Mouse (Mus musculus): ENCODE data around the gene Rbpjl. TPM values are rescaled to one million over a fixed set of nuclear protein-coding genes. Genes with fewer than 3 reads are reported as not detected.

The Rbpjl gene
- polyA plus RNA-seq, 1 experiment from 2014 or later, result 0.14 TPM

DNA sequence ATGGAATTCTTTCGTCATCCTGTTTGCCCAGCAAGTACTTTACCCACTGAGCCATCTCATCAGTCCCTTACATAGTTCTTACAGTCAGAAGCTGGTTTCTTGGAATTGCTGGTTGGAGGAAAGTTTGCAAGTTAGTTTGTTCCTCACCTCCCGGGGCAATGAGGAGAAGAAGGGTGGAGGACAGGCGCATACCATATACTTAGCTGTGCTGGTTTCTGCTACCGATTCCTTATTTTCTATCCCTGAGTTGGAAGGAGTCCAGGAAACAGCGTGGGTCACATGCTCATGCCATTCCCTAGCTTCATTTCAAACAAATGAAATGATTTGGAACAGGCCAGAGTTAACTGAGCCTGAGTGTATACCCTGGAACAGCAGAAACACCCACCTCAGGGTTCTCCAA is 46.0 kb downstream of the Rbpjl start:
- Histone ChIP-seq H3K27ac (ENCODE audit: low read length) (no peak overlapping the region), H3K4me2 (replicated peaks; ENCODE audit: low read depth, low read length) (no peak overlapping the region), H3K27me3 (ENCODE audit: control insufficient read depth, insufficient read depth, low read length) (no peaks in the 10 kb centered on the region), H3K9me3 (ENCODE audit: control insufficient read depth, low read depth, low read length) (no peaks in the 10 kb centered on the region), H3K4me3 (ENCODE audit: low read depth, low read length) (no peak overlapping the region), H3K36me3 (ENCODE audit: control insufficient read depth, insufficient read depth, low read length) (no peaks in the 10 kb centered on the region), H3K4me1 (ENCODE audit: control insufficient read depth, insufficient read depth, low read length) (no peaks in the 10 kb centered on the region; the same call in 1 of the 2 replicates), H3K9ac (replicated peaks; ENCODE audit: low read depth, low read length) (no peak overlapping the region)
- ATAC-seq (ENCODE audit: insufficient number of reproducible peaks, insufficient read depth, low FRiP score, low read depth), result no peak
- 63% methylated on average over 5 of the region's 5 CpGs for WGBS

DNA sequence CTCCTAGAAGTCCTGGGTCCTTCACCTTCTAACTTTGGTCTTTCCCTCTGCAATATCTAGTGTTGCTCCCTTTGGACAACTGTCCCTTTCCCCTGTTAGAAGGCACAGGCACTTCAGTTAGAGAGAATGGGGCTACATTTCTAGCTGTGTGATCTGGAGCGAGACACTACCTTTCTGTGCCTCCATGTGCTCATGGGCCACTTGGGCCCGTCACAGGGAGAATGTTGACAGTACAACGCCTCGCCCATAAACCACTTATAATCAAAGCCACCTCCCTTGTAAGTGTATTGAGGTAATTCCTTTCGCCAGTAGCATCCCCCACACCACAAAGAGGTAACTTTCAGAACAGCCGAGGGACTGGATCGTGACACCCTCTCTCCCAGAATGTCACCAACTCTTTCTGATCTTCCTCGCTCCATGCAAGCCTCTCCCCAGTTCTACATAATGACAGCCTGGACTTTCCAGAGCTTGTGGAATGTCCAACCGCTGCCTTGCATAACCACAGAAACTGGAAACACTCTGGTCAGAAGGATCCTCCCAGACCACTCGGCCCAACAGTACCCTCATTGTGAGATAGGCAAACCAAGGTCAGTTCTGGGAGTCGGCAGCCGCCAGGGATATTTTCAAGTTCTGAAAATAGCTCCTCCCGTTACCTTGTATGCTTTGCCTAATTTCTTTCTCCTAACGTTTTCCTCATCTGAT is 46.6 kb downstream of the Rbpjl start:
- Histone ChIP-seq H3K27me3 (ENCODE audit: control insufficient read depth, insufficient read depth, low read length) (no peaks in the 10 kb centered on the region), H3K9ac (replicated peaks; ENCODE audit: low read depth, low read length) (no peak overlapping the region), H3K9me3 (ENCODE audit: control insufficient read depth, low read depth, low read length) (no peaks in the 10 kb centered on the region), H3K4me1 (ENCODE audit: control insufficient read depth, insufficient read depth, low read length) (no peaks in the 10 kb centered on the region), H3K27ac (ENCODE audit: low read length) (no peak overlapping the region), H3K4me3 (ENCODE audit: low read depth, low read length) (no peak overlapping the region), H3K4me2 (replicated peaks; ENCODE audit: low read depth, low read length) (no peak overlapping the region), H3K36me3 (ENCODE audit: control insufficient read depth, insufficient read depth, low read length) (no peaks in the 10 kb centered on the region)
- 72% methylated on average over 14 of the region's 14 CpGs for WGBS
- no peak for ATAC-seq (ENCODE audit: insufficient number of reproducible peaks, insufficient read depth, low FRiP score, low read depth)

- ATAC-seq (ENCODE audit: insufficient number of reproducible peaks, insufficient read depth, low FRiP score, low read depth), result no peak
- Histone ChIP-seq H3K27ac (ENCODE audit: low read length) (no peak overlapping the region), H3K4me1 (ENCODE audit: control insufficient read depth, insufficient read depth, low read length) (peaks cover 21% of the 10 kb centered on the region), H3K9ac (replicated peaks; ENCODE audit: low read depth, low read length) (no peak overlapping the region), H3K9me3 (ENCODE audit: control insufficient read depth, low read depth, low read length) (no peaks in the 10 kb centered on the region), H3K36me3 (ENCODE audit: control insufficient read depth, insufficient read depth, low read length) (no peaks in the 10 kb centered on the region), H3K4me3 (ENCODE audit: low read depth, low read length) (no peak overlapping the region), H3K27me3 (ENCODE audit: control insufficient read depth, insufficient read depth, low read length) (no peaks in the 10 kb centered on the region), H3K4me2 (replicated peaks; ENCODE audit: low read depth, low read length) (no peak overlapping the region)
- WGBS, result 50% methylated on average over 13 of the region's 13 CpGs
These were observed 49.2 kb downstream of the Rbpjl start for GRCm38 (mm10) chr2:164452000-164452676.

DNA sequence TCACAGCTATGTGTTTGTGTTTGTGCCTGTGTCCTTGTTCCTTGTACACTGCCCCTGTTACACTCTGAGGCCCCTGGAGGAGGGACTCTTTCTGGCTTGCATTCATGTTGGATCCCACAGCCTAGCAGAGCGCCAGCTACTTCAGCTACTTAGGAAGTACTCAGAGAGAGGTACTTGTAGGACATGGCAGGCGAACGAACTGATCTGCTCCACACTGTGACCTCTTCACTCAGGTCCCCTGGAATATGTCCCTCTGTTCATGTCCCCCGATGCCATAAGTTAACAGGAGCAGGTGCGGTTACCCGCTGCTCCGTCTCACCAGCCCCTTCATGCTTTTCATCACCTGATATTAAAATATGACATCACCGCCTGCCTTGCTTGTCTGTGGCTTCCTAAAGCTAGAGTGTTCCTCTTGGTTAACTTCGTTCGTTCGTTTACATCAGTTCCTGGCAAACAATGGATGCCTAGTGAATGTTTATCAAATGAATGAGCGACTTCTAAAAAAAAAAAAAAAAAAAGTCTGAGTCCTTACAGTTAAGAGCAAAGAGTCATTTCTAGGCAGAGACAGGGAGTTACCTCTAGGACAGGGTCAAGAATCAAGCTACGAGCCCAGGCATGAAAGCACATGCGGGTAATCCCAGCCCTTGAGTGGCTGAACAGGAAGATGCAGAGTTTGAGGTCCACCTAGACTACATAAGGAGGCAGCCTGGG is 50.3 kb downstream of the Rbpjl start:
- Histone ChIP-seq H3K9me3 (ENCODE audit: control insufficient read depth, low read depth, low read length) (no peaks in the 10 kb centered on the region), H3K4me2 (replicated peaks; ENCODE audit: low read depth, low read length) (no peak overlapping the region), H3K4me3 (ENCODE audit: low read depth, low read length) (no peak overlapping the region), H3K27ac (ENCODE audit: low read length) (no peak overlapping the region), H3K27me3 (ENCODE audit: control insufficient read depth, insufficient read depth, low read length) (no peaks in the 10 kb centered on the region), H3K9ac (replicated peaks; ENCODE audit: low read depth, low read length) (no peak overlapping the region), H3K36me3 (ENCODE audit: control insufficient read depth, insufficient read depth, low read length) (no peaks in the 10 kb centered on the region), H3K4me1 (ENCODE audit: control insufficient read depth, insufficient read depth, low read length) (peaks cover 21% of the 10 kb centered on the region)
- 69% methylated on average over 14 of the region's 14 CpGs for WGBS
- ATAC-seq (ENCODE audit: insufficient number of reproducible peaks, insufficient read depth, low FRiP score, low read depth), result no peak

DNA sequence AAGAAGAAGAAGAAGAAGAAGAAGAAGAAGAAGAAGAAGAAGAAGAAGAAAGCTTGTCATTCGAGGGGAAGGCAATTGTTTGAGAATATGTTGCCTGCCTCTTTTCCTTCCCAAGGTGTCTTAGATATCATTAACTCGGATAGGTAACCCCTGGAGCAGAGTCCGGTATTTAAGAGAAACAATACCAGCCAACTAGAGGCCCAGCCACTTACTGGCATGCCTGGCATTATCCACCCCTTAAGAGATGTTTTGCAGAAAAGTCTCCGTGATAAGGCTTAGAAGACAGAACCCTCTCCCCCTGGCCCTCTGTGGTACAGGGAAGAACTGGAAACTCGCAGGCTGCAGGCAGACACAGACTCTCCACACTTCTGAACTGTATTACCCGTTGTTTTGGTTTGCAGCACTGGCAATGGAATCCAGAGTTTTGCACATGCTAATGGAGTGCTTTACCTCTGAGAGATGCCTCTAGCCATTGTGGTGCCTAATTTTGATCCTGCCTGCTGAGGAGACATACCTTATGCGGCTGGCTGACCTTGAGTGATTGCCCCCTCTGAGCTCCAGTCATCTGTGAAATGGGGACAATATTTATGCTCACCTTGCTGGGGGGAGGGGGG is 51.1 kb downstream of the Rbpjl start:
- no peaks in the 10 kb centered on the region for H3K36me3 ChIP-seq (ENCODE audit: control insufficient read depth, insufficient read depth, low read length)
- H3K4me1 ChIP-seq (ENCODE audit: control insufficient read depth, insufficient read depth, low read length), result peaks cover 21% of the 10 kb centered on the region
- no peak overlapping the region for H3K9ac ChIP-seq (replicated peaks; ENCODE audit: low read depth, low read length)
- no peak for ATAC-seq (ENCODE audit: insufficient number of reproducible peaks, insufficient read depth, low FRiP score, low read depth)
- H3K4me3 ChIP-seq (ENCODE audit: low read depth, low read length), result no peak overlapping the region
- no peaks in the 10 kb centered on the region for H3K9me3 ChIP-seq (ENCODE audit: control insufficient read depth, low read depth, low read length)
- no peak overlapping the region for H3K27ac ChIP-seq (ENCODE audit: low read length)
- WGBS, result 69% methylated on average over 7 of the region's 7 CpGs
- H3K27me3 ChIP-seq (ENCODE audit: control insufficient read depth, insufficient read depth, low read length), result no peaks in the 10 kb centered on the region
- H3K4me2 ChIP-seq (replicated peaks; ENCODE audit: low read depth, low read length), result no peak overlapping the region

GRCm38 (mm10) chr2:164454846-164455245 is 51.9 kb downstream of the Rbpjl start:
- ATAC-seq (ENCODE audit: insufficient number of reproducible peaks, insufficient read depth, low FRiP score, low read depth), result no peak; the same call in 1 of the 2 replicates
- 69% methylated on average over 10 of the region's 10 CpGs for WGBS

DNA sequence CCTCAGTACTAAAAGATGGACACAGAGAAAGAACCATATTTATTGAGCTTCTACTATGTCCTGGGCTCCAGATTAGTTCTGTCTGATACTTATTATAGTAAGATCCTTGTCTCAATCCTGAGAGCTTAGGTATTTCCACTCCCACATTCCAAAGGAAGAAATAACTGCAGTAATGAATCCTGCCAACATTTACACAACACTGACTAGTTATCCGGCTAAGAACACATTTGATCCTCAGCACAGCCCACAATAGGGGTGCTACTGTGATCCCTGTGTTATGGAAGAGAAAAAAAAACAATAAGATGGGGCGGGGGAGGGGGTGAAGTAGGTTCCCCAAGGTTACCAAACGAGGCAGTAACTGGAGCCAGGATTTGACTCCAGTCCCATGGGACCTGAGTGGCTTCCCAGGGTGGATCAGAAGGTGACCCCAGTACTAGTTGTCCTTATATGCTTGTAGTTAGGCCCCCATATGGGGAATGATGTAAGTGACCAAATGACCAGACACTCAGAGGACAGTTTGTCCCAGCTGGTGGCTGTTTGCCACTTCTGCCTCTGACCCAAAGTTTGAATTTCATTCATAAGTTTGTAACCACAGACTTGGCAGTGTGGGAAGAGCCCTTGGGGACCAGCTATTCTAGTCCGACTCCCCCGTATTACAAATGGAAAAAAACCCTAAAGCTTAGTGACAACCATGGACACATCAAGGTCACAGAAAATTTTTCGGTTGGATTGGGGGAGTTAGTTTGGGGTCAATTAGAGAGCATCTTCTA is 52.7 kb downstream of the Rbpjl start:
- no peak overlapping the region for H3K4me2 ChIP-seq (replicated peaks; ENCODE audit: low read depth, low read length)
- no peaks in the 10 kb centered on the region for H3K27me3 ChIP-seq (ENCODE audit: control insufficient read depth, insufficient read depth, low read length)
- WGBS, result 67% methylated on average over 6 of the region's 6 CpGs

More at GRCm38 (mm10) chr2:164454846-164455245, 51.9 kb downstream of the Rbpjl start:
- H3K36me3 ChIP-seq (ENCODE audit: control insufficient read depth, insufficient read depth, low read length), result no peaks in the 10 kb centered on the region
- H3K4me1 ChIP-seq (ENCODE audit: control insufficient read depth, insufficient read depth, low read length), result peaks cover 21% of the 10 kb centered on the region
- H3K4me2 ChIP-seq (replicated peaks; ENCODE audit: low read depth, low read length), result no peak overlapping the region
- H3K27me3 ChIP-seq (ENCODE audit: control insufficient read depth, insufficient read depth, low read length), result no peaks in the 10 kb centered on the region
- no peaks in the 10 kb centered on the region for H3K9me3 ChIP-seq (ENCODE audit: control insufficient read depth, low read depth, low read length)
- no peak overlapping the region for H3K4me3 ChIP-seq (ENCODE audit: low read depth, low read length)
- no peak overlapping the region for H3K9ac ChIP-seq (replicated peaks; ENCODE audit: low read depth, low read length)
- peak overlapping the region; percentile 2; the same call in 1 of the 2 replicates for H3K27ac ChIP-seq (ENCODE audit: low read length)

More for the DNA sequence above, 52.7 kb downstream of the Rbpjl start:
- ATAC-seq (ENCODE audit: insufficient number of reproducible peaks, insufficient read depth, low FRiP score, low read depth), result no peak
- H3K4me3 ChIP-seq (ENCODE audit: low read depth, low read length), result no peak overlapping the region
- no peak overlapping the region for H3K9ac ChIP-seq (replicated peaks; ENCODE audit: low read depth, low read length)
- peaks cover 21% of the 10 kb centered on the region for H3K4me1 ChIP-seq (ENCODE audit: control insufficient read depth, insufficient read depth, low read length)
- H3K9me3 ChIP-seq (ENCODE audit: control insufficient read depth, low read depth, low read length), result no peaks in the 10 kb centered on the region
- peak overlapping the region; percentile 2; the same call in 1 of the 2 replicates for H3K27ac ChIP-seq (ENCODE audit: low read length)
- H3K36me3 ChIP-seq (ENCODE audit: control insufficient read depth, insufficient read depth, low read length), result no peaks in the 10 kb centered on the region

Measured in stomach, embryonic 14.5 days (tissue).